Mouse (Mus musculus): ENCODE measurements around the gene Aatk.

Aatk gene

GRCm38 (mm10) chr11:120046553-120047191 lies at the start of gene Aatk:
TSS of gene Aatk (minus strand) at chr11:120047167.
- peak; percentile 47 for DNase-seq (ENCODE audit: low spot score)

- no peak for DNase-seq (ENCODE audit: low spot score)
Measured at GRCm38 (mm10) chr11:120092817-120093591, 46.0 kb upstream of the Aatk start.

- DNase-seq (ENCODE audit: low spot score), result no peak
Measured at GRCm38 (mm10) chr11:120090661-120091060, 43.7 kb upstream of the Aatk start.

GRCm38 (mm10) chr11:120086702-120087152 lies 39.8 kb upstream of the Aatk start, which contains the start of gene Cep131:
TSS of gene Cep131 (minus strand) at chr11:120086827.
- DNase-seq (ENCODE audit: low spot score), result peak; percentile 99

GRCm38 (mm10) chr11:120085891-120086627 lies 39.1 kb upstream of the Aatk start:
- peak; percentile 53 for DNase-seq (ENCODE audit: low spot score)

- no peak for DNase-seq (ENCODE audit: low spot score)
Measured at GRCm38 (mm10) chr11:120080282-120080681, 33.3 kb upstream of the Aatk start.

GRCm38 (mm10) chr11:120076191-120076590 lies 29.2 kb upstream of the Aatk start:
- DNase-seq (ENCODE audit: low spot score), result no peak

GRCm38 (mm10) chr11:120072986-120073647 lies 26.1 kb upstream of the Aatk start:
- no peak for DNase-seq (ENCODE audit: low spot score)

- no peak for DNase-seq (ENCODE audit: low spot score)
Measured at GRCm38 (mm10) chr11:120071731-120072320, 24.9 kb upstream of the Aatk start.

- DNase-seq (ENCODE audit: low spot score), result peak; percentile 64
Measured at GRCm38 (mm10) chr11:120071065-120071464, 24.1 kb upstream of the Aatk start.

GRCm38 (mm10) chr11:120070286-120070930 lies 23.4 kb upstream of the Aatk start:
- DNase-seq (ENCODE audit: low spot score), result no peak

GRCm38 (mm10) chr11:120069261-120069660 lies 22.3 kb upstream of the Aatk start:
- peak; percentile 61 for DNase-seq (ENCODE audit: low spot score)

GRCm38 (mm10) chr11:120067834-120068233 lies 20.9 kb upstream of the Aatk start:
- no peak for DNase-seq (ENCODE audit: low spot score)

GRCm38 (mm10) chr11:120065291-120065690 lies 18.3 kb upstream of the Aatk start:
- peak; percentile 30 for DNase-seq (ENCODE audit: low spot score)

- DNase-seq (ENCODE audit: low spot score), result no peak
Measured at GRCm38 (mm10) chr11:120064668-120065040, 17.7 kb upstream of the Aatk start.

- no peak for DNase-seq (ENCODE audit: low spot score)
Measured at GRCm38 (mm10) chr11:120064006-120064667, 17.2 kb upstream of the Aatk start.

GRCm38 (mm10) chr11:120063326-120063725 lies 16.4 kb upstream of the Aatk start:
- no peak for DNase-seq (ENCODE audit: low spot score)

GRCm38 (mm10) chr11:120060634-120061033 lies 13.7 kb upstream of the Aatk start:
- DNase-seq (ENCODE audit: low spot score), result no peak

GRCm38 (mm10) chr11:120055953-120056732 lies 9.2 kb upstream of the Aatk start:
- no peak for DNase-seq (ENCODE audit: low spot score)

GRCm38 (mm10) chr11:120053846-120054245 lies 6.9 kb upstream of the Aatk start:
- DNase-seq (ENCODE audit: low spot score), result no peak

All from embryo, embryonic 10.5 days (tissue).